Mouse (Mus musculus) 416B (cell line): ENCODE measurements at regions not wholly inside any gene's neighbourhood (a gene's known extent, or its start where the extent isn't known, plus 50 kb on each side); places are given as distances from the start of the nearest gene placed in this dataset.

Experiments used
- DNase-seq: peaks from one replicate; pipeline ENCODE4 v3.0.0; 2011; ENCODE audit warnings: low read depth

DNA sequence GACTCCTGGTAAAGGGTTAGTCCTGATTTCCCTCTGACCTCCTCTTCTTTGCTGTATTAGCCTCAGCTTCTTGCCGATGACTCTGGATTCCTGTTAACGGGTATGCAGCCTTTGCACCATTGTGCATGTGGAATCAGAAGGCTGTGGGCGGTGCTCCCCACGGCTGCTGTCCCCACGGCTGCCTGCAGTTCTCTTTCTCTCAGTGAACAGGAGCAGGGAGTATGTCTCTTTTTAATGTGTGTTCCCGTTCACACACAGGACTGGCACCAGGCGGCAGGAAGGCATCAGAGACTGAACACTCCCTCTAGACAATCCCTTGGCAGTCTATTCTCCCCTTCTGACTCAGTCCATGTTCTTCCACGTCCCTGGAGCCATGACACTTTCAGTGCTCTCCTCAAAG, 178.9 kb downstream of the Zfp326 start:
- DNase-seq, result no peak

DNA sequence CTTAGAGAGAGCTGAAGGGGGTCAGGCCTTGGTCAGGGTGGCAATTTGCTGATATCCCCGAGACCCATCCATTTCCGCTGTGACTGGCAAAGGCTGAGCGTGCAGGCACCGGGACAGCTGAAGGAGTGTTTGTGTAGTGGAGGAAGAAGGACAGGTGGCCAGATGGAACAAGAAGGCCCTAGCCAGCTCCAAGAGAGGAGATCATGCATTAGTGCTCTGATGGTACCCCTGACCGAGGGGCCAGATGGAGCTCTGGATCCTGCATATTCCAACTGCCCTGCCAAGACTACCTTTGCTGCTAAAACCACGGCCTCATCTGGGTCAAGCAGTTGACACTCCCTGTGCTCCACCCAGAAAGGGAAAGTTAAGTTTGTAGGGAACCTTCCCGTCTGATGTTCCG, 174.7 kb downstream of the Zfp326 start:
- no peak for DNase-seq

DNA sequence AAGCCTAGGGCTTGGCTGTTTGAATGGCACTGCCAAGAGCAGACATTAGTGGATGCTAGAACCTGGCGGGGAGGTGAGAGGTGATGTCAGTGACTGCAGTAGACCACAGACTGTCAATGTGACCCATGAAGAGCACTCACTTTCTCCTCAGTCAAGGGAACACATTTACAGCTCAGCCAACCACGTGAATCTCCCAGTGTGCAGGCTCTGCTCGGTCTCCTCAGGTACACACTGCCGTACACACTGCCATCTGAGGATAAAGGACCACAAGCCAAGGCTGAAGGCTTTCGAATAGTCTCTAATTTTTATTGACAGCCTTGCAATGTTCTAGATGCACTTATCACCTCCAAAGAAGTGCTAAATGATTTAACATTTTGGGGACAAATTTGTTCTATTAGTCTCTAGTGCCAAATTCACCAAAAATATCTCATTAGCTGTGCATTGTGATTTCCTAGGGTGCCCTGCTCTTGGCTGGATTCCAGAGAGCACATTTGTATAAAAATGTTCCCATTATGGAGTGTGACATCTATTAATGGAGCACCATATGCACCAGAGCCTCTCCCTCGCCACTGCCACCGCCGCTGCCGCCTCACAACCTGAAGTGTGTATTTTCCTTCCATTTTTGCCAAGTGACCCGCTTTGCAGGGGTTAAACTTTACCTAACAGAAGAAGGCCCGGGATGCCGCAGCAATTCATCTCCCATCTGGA, 168.7 kb downstream of the Zfp326 start:
- DNase-seq, result no peak

DNA sequence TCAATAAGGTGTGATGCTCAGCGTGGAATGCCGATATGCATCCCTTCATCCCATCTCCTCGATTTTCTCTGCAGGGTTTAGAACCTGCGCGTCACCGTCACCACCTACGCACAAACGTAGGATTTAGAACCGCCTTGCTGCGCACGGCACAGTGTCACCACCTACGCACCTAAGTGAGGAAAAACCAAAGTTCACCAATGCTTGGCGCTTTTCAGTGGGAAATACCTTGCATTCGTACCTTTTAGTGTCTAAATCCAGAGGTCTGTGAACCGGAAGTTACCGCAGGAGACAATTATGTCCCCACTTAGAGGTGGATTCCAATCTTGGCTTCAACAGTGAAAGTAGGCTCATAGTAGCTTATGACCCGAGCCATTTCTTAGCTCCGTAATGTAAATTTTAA, 162.0 kb downstream of the Zfp326 start:
- DNase-seq, result no peak

- no peak for DNase-seq
Measured at GRCm38 (mm10) chr5:106036176-106036575, 159.8 kb downstream of the Zfp326 start.

DNA sequence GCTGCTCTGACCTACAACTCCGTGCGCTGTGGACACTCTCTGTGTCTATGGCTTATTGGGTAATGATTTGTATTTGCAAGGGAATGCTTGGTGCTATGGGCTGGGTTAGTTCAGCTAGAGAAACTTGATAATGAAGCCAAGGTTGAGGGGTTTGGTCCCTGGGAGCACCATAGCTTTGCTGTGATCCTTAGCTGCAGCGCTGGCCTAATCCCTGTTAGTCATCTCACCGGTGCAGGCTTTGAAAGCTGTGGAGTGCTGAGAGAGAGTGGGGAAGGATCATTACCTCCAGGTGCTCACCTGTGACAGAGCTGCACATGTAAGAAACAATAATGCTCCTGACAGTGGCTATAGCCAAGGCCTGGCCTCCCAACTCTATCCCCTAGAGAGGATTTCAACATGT, 156.6 kb downstream of the Zfp326 start:
- no peak for DNase-seq

DNA sequence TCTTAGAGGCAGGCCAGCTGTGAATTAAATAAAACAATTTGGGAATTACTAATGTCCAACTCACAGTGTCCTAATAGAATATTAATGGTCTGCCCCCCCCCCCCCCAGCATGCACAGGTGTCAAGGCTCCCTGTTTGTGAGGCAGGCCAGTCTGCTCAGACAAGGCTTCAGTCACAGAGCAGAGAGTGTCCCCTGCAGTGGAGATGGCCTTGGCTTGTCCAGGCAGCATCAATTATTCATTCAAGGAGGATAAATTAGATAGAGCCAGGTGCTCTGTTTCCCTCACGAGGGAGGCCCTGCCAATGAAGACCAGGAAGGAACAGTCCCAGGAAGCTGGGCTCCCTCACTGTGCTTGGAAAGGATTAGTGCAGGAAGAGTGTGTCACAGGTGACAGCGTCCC, 150.5 kb downstream of the Zfp326 start:
- no peak for DNase-seq

GRCm38 (mm10) chr5:106004292-106004917, 128.0 kb downstream of the Zfp326 start:
- DNase-seq, result no peak

DNA sequence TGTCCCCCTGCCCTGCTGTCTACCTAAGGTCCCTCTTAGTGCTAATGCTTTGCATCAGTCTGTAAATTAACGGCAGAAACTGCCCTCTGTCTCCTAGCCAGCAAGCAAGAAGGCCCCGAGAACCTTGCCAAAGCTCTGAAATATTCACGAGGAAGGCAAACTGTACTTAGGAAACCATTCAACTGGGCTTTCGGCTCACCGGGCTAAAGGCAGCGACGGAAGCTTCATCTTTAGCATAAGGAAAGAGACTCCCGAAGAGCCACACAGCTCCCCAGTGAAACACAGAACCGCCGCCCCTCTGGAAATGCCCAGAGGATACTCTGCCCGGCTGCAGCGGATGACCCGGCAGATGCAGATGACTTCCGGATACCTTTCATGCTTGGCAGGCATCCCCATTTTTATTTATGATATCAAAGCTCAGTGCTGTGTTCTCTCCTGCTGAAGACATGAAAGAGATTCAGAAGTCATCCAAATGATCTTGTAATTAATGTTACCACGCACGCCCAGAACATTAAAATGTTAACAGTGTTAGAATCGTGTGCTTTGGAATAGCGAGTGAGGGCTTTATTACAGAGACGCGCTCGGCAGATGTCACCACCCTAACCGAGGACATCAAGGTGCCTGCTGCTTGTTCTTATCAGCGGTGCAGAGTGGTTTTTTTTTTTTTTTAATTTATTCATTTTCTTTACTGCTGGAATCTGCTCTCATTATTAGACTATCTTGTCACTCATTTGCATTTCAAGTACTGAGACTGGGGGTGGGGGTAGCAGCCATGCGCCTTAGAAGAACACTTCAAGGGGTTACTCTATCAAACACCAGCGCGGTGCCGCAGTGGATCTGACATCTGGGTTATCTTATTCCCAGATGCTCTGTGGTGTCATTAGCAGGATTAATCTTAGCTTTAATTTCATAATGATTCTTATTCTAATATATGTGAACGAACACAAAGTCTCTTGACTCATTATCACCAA, 127.2 kb downstream of the Zfp326 start:
- no peak for DNase-seq

DNA sequence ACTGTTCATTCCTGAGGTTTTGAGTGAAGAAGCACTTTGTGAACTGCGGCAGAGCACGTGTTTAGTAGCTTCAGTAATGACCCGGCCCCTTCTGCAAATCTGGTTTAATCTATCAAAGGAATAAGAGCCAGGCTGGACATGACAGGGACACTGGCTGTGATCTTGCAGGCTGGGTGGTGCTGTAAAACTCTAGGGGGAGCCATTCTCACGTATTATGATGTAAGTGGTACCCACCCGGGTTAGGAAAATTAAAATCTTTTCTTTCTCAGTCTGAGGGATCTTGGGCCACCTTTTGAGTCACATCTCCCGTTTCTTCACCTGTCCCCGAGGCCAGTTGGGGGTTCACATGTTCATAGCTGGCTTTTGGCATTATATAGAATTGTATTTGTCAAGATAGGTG, 126.0 kb downstream of the Zfp326 start:
- peak; percentile 22 for DNase-seq

DNA sequence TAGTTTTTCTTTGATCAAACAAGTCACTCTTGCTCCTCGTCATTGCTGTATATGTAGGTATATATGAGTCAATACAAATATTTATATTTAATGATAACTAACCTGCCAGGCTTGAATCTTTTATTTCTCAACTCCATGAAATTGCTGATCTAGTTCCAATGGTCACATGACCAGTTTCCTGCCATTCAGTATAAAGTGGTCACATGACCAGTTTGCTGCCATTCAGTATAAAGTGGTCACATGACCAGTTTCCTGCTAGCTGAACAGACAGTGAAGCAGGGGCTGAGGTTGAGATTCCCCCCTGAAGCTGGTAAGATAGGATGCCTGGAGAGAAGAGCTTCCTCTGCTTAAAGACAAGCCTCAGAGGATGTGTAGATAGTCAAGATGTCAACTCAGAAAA, 117.9 kb downstream of the Zfp326 start:
- DNase-seq, result peak; percentile 10

DNA sequence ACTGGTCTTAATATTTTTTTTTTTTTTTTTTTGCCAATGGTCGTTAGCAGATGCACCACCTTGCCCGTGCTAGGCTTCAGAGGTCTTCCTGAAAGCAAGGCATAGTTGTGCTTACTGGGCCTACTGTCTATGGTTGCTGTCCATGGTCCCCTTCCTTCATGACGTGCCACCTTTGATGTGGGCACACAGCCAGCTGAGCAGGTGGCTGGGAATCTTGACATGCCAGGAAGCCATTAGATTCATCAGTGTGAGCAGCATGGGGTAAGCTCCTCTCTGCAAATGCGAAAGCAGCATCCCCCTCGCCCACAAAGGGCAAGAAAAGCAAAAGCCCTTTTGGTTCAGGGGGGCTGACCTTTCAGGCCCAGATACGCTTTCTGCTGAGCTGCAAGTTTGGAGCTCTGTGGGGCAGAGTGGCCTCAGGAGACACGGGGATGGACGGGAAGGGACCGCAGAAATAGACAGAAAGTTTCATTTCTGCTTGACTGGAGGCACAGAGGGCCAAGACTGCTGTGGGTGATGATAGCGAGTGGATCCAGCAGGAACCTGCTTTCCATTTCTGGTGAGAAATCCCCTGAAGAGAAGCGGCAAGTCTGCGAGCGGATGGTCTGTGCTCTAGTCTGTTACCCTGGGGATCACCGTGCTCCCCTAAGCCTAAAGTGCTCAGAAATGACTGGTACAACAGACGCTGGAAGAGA, 116.8 kb downstream of the Zfp326 start:
- no peak for DNase-seq

DNA sequence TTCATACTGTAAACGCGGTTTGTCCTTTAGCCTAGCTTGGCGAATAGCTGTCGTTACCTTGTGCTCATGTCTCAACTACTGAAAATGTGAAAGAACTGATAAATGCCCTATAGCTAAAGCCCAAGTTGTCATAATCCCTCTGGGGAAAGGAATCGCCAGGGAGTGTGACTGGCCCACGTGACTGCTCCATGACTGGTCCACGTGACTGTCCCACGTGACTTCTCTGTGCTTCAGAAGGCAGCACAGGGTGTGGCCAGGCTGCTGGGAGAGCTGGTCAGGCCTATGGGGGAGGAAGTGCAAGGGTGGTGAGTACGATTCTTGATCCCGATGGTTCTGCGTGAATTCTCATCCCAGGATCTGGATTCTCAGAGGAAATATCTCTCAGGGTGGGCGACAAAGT, 114.4 kb downstream of the Zfp326 start:
- DNase-seq, result no peak

- DNase-seq, result peak; percentile 61
Measured at GRCm38 (mm10) chr5:105986401-105986800, 110.0 kb downstream of the Zfp326 start.

DNA sequence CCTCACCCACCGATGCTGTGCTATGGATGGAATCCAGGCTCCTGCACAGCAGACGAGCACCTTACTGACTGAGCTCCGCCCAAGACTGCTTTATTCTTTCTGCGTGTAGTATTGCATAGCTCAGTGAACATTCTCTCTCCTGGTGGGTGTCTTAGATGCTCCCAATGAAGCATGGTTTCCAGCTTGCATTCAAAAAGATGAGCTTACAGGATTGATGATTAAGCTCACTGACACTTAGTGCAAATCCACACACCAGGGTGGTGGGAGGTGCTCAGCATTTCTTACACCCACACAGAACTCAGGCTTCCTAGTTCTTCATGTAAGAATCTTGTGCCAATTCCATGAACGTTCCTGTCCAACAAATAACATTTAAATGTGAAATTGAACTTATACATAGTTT, 106.8 kb downstream of the Zfp326 start:
- DNase-seq, result no peak

DNA sequence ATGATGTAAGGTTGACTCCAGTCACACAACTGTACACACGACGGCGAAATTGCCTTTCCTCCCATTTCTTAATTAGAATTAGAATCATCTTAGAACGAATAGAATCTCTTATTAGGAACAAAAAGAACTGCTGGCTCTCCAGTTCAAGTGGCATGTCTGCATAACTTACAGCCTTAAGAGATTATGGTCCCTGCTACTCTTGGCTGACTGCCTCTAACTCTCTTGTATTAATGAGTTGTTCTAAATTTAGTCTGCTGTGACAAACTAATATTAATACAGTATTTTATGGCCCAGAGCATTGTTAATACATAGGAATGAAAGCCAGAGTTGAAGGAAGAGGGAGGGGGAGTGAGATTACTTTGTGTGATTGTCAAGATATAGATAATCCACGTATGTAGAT, 100.4 kb downstream of the Zfp326 start:
- no peak for DNase-seq

- no peak for DNase-seq
Measured at GRCm38 (mm10) chr5:105976076-105976475, 99.7 kb downstream of the Zfp326 start.

- DNase-seq, result no peak
Measured at GRCm38 (mm10) chr5:105975275-105976011, 99.1 kb downstream of the Zfp326 start.

- no peak for DNase-seq
Measured at GRCm38 (mm10) chr5:105974576-105975177, 98.3 kb downstream of the Zfp326 start.
